Mouse (Mus musculus) heart, postnatal 0 days (tissue): Measurements from ENCODE around the gene Tlx2.

Experiments used
- CTCF ChIP-seq: IDR thresholded peaks from 2 replicates; pipeline ENCODE4 v1.5.1; 2016; ENCODE audit warnings: antibody characterized with exemption, control low read depth, low read depth
- EP300 ChIP-seq: IDR thresholded peaks from 2 replicates; pipeline ENCODE4 v1.6.1; 2016; ENCODE audit warnings: antibody characterized with exemption, low read depth

- TF ChIP-seq CTCF = no peak
- TF ChIP-seq EP300 = no peak
Measured at GRCm38 (mm10) chr6:83029777-83030176, 40.3 kb downstream of the Tlx2 start.
